Mouse (Mus musculus) brain, embryonic 14.5 days (tissue): ENCODE results near the gene Hadhb. TPM values are rescaled to one million over a fixed set of nuclear protein-coding genes. Genes with fewer than 3 reads are reported as not detected.

Source experiments
- DNase-seq: peaks from one replicate; pipeline ENCODE4 v3.0.0-alpha.2; 2011; ENCODE audit warnings: low read depth
- CTCF ChIP-seq: fragments of 200-500 bp; IDR thresholded peaks from 2 replicates; pipeline ENCODE4 v1.5.1; 2012; ENCODE audit warnings: inconsistent platforms, mild to moderate bottlenecking, moderate library complexity, borderline replicate concordance; ENCODE audit not compliant: insufficient read depth, insufficient read length; ENCODE audit errors: extremely low read depth
- POLR2A ChIP-seq: fragments of 200-500 bp; IDR thresholded peaks from 2 replicates; pipeline ENCODE4 v1.6.1; 2012; ENCODE audit warnings: mild to moderate bottlenecking, inconsistent platforms, borderline replicate concordance; ENCODE audit not compliant: poor library complexity, insufficient read depth, insufficient read length, severe bottlenecking; ENCODE audit errors: extremely low read depth
- polyA plus RNA-seq: library from polyadenylated mRNA; depleted of rRNA; stranded (reverse); fragments of >200 nt; gene quantifications from 2 replicates; pipeline ENCODE4 v1.2.3, GENCODE M21; 2012

Hadhb gene
- polyA plus RNA-seq, 1 experiment = 37.6 TPM

- peak; percentile 92 for DNase-seq
- no peak for TF ChIP-seq POLR2A
- peak; percentile 74 for TF ChIP-seq CTCF
Observed at GRCm38 (mm10) chr5:30113881-30114760, 40.9 kb upstream of the Hadhb start.

GRCm38 (mm10) chr5:30114761-30115140 lies 40.3 kb upstream of the Hadhb start:
- DNase-seq = no peak
- no peak for TF ChIP-seq CTCF

GRCm38 (mm10) chr5:30115718-30116117 lies 39.3 kb upstream of the Hadhb start:
- TF ChIP-seq CTCF (peak; percentile 37; the same call in 1 of the 2 replicates), POLR2A (no peak)
- DNase-seq = peak; percentile 25

GRCm38 (mm10) chr5:30118018-30118417 lies 37.0 kb upstream of the Hadhb start:
- DNase-seq = no peak
- TF ChIP-seq CTCF (no peak), POLR2A (no peak)

- no peak for DNase-seq
- no peak for TF ChIP-seq CTCF
- no peak for TF ChIP-seq POLR2A
Observed at GRCm38 (mm10) chr5:30119163-30119562, 35.9 kb upstream of the Hadhb start.

- DNase-seq = no peak
- TF ChIP-seq POLR2A = no peak
- TF ChIP-seq CTCF = no peak
Observed at GRCm38 (mm10) chr5:30120106-30120505, 34.9 kb upstream of the Hadhb start.

- TF ChIP-seq CTCF = no peak
- DNase-seq = no peak
Observed at GRCm38 (mm10) chr5:30122481-30122880, 32.6 kb upstream of the Hadhb start.

GRCm38 (mm10) chr5:30125587-30125986 lies 29.5 kb upstream of the Hadhb start:
- DNase-seq = peak; percentile 74
- TF ChIP-seq CTCF (peak; percentile 74), POLR2A (no peak)

- no peak for DNase-seq
- TF ChIP-seq CTCF = no peak
- no peak for TF ChIP-seq POLR2A
Observed at GRCm38 (mm10) chr5:30126756-30127155, 28.3 kb upstream of the Hadhb start.

GRCm38 (mm10) chr5:30127921-30128597 lies 27.0 kb upstream of the Hadhb start:
- TF ChIP-seq CTCF = no peak
- TF ChIP-seq POLR2A = no peak
- DNase-seq = no peak

GRCm38 (mm10) chr5:30128680-30129079 lies 26.4 kb upstream of the Hadhb start:
- DNase-seq = no peak
- TF ChIP-seq POLR2A = no peak
- no peak for TF ChIP-seq CTCF

GRCm38 (mm10) chr5:30131246-30131645 lies 23.8 kb upstream of the Hadhb start:
- TF ChIP-seq CTCF = no peak
- no peak for DNase-seq
